Mouse (Mus musculus) layer of hippocampus, adult 9-11 months (tissue): ENCODE data around the gene Nxpe4.
"Not testable (repeated sequence)": the region's sequence is repeated elsewhere in the genome, so short reads cannot be mapped to it uniquely, and the experiment has no call there.

ENCODE experiments used
- DNase-seq: peaks from one replicate; pipeline ENCODE4 v3.0.0; 2022

Gene Nxpe4

DNA sequence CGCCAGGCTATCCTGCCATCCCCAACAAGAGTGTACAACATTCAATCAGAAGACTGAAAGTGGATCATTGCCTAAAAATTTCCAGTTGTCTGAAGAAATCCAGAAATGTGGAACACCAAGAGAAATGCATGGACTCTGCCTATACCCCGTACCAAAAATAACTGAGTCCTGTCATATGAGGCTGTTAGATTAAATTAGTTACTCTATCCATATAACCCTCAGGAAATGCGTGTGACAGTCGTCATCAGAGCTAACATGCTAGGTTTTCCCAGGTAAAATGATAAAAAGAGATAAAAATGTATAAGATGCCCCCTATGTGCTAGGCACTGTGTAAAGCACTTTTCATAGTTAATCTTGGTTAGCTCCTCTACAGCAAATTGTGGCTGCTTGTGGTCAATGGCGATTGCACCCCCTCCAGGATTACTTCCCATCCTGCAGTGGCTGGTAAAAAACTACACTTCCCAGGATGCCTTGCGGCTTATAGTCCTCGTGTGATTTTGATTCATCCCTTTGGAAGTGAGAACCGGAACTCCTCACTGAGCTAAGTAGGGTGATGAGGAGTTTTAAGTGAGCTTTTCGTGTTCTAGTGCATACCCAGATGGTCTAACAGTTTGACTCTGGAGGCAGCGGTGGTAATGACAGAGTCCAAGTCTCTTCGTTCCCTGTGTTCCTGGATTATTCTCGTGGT lies at the start of gene Nxpe4:
Gene Nxpe4, plus strand, starts transcription at position 519 of the 688 bp plus-strand sequence.
- peak; percentile 90 for DNase-seq

DNA sequence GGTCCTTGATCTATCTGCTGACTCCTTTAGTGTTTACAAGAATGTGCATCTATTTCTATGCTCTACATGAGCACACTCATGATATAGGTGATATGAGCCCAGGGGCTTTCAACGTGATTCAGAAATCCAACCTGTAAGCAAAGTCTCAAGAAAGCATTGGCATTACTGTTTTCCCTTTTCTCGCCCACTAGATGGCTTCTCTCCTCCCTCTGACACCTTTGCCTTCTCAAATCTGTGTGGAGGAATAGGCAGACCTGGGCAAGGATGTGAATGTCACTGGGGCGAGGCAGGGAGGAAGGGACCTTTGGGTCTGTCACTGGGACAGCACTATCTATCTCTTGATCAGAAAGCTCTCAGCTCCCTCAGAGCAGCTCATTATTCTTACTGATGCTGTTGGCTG lies 35.0 kb upstream of the Nxpe4 start:
- no peak for DNase-seq

GRCm38 (mm10) chr9:48137507-48137906 lies 24.3 kb upstream of the Nxpe4 start:
- no peak for DNase-seq

DNA sequence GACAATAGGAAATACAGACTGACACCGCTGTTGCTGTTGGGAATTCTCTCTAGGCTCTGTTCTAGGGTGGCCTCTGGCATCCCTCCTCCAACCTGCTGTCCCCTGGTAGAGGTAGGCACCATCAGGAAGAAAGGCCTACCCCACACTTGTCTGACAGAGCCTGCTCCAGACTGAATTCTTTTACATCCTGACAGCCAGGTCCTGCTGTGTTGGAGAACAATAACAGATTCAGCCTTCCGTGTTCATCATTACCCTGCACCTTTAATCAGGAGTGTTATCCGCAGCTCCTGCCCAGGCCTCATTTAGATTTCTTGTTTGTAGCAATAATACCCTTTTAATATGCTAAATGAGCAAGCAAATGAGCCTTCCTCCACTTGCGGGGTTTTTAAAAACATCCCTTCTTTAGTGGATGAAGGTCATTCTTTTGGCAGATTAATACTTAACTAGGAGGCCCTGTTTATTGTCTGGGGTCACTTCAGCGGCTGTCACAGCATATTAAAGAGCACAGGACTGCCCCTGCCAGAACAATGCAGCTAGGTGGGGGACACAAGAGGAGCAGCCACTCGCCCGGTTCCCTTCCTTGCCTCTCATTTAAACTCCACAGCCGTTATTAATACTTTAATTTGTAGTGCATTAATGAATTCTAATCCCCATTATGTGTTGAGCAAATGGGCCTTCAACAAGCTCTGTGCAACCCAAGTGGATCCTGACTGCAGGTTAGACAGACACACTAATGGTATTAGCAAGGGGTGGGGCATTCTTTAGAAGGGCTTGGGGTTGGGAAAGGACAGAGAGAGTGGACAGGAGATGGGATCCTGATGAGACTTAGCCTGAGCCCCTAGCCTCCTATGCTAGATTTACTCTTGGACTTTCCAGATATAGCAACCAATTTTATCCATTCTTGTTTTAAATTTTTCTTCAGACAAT lies 21.1 kb upstream of the Nxpe4 start:
- no peak for DNase-seq

- no peak for DNase-seq
These were observed 19.2 kb upstream of the Nxpe4 start for GRCm38 (mm10) chr9:48142646-48143045.

DNA sequence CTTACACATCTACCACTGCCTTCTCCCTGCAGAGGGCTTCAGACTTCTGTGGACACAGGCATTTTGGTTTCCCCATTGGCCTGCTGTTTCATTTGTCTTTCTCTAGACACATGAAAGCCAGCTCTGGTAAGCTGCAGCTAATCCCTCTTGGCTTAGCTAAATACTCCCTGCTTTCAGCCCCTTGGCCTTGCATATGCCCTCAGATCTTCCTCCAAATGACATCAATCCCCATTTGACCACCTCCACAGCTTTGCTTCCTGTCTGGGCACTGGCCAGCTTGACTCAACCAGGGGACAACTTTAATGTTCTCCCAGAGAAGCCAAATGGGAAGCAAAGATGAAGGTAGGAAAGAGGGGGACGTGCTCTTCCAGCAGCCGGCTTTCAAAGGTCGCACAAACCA lies 15.1 kb upstream of the Nxpe4 start:
- no peak for DNase-seq

- DNase-seq, result not testable (repeated sequence)
These were observed 4.7 kb downstream of the Nxpe4 start for GRCm38 (mm10) chr9:48166531-48166930.

DNA sequence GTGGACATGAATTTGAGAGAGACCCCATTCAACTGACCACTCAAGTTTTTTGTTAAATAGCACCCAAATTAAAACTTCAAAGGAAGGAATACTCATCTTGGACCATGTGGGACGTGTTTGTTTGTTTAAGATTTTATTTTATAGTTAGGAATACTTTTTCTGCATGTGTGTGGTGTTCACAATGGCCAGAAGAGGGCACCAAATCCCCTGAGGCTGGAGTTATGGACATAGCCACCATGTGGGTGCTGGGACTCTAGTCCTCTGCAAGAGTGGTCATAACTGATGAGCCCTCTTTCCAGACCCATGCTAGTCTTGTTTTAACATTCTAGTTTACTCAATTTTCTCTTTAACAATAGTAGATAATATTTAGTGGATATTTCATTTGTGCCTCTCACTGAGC lies 14.9 kb downstream of the Nxpe4 start:
- DNase-seq, result no peak

DNA sequence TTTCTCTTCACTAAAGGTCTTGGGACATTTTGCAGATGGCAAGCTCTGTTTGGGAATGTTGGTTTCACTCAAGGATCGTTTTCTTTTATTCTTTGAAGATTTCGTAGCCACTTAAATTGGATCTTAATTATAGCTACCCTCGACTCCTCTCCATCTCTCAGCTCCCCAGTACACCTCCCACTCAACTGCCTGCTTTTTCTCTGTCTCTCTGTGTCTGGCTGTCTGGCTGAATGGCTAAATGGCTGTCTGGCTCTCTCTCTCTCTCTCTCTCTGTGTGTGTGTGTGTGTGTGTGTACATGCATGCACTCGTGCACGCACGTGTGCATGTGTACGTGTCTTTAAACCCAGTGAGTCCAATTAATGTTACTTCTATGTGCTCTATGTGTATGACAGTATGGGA lies 19.5 kb downstream of the Nxpe4 start:
- peak; percentile 24 for DNase-seq

DNA sequence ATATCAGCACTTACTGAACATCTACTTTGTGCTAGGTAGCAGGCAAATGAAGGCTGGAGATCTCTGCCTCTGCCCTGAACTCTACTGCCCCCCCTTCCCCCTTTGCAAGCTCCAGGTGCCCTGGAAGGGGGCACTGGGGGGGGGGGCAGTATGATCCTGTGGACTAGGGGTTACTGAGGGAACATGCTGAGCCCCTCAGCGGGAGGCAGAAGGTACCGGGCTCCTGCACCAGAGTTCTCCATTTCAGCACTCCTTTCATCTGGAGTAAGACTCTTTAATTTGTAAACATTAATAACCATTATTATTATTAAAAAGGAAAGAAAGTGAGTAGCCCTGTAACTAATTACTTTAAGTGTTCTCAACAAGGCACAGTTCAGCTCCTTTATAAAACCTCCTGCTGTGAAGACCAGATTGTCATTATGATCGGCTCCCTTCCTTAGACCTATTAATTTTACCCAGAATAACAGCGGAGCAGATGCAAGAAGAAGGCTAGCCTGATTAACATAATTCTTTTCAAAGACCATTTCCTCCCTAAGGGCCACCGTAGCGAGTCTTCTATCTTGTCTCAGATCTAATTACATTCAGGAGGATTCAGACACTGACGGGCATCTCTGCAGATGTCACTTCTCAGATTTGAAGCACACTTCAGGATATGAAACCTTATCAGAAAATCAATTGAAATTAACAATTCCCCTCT lies 21.0 kb downstream of the Nxpe4 start:
- DNase-seq, result no peak

GRCm38 (mm10) chr9:48184319-48184718 lies 22.5 kb downstream of the Nxpe4 start:
- peak; percentile 63 for DNase-seq

GRCm38 (mm10) chr9:48188854-48189253 lies 27.0 kb downstream of the Nxpe4 start:
- no peak for DNase-seq

DNA sequence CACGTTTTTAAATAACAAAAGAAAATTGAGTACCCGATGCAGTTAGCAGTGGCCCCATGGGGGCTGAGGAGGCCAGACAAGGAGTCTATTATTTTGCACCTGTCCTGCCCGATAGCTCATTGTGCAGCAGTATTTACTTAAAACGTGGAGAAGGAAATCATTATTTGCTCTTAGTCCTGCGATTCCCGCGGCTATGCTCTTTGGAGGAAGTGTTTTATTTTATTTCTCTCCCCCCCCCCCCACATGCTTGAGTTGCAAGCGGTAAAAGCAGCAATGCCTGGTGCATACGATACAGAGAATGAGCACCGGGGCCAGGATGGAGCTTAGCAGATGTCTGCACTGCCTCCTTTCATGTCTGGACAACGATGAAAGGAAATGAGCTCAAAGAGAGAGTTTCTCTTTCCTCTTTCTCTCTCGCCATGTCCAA lies 35.6 kb downstream of the Nxpe4 start:
- DNase-seq, result no peak

DNA sequence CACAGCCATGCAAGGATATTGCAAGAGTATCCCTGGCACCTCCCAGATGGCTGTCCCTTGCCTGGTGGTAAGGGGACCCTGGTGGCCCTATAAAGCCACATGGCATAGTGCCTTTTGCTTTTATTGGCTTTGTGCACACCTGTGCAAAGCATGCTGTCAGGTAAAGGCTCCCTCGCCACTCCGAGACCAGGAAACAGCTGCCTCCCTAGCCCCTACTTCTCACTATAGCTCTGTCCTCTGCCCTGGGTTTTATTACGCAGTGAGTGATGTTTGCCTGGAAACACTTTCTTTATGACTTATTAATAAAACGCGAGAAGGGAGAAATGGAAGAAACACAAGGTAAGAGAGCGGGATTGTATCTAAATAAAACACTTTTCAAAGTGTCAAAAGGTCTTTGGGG lies 49.1 kb downstream of the Nxpe4 start:
- DNase-seq, result no peak

DNA sequence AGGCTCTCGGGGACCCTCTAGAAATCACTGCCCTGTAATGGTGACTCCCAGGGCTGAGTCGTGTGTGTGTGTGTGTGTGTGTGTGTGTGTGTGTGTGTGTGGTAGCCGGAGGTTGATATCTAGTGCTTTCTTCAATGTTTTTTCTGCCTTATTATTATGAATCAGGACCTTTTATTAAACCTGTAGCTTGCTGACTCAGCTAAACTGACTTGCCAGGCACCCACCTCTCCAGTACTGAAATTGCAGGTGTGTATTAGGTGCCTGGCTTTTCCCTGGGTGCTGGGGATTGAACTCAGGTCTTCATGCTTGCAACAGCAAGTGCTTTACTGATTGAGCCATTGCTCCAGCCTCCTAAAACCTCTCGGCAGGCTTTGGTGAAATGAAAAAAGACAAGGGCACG lies 50.1 kb downstream of the Nxpe4 start:
- no peak for DNase-seq

DNA sequence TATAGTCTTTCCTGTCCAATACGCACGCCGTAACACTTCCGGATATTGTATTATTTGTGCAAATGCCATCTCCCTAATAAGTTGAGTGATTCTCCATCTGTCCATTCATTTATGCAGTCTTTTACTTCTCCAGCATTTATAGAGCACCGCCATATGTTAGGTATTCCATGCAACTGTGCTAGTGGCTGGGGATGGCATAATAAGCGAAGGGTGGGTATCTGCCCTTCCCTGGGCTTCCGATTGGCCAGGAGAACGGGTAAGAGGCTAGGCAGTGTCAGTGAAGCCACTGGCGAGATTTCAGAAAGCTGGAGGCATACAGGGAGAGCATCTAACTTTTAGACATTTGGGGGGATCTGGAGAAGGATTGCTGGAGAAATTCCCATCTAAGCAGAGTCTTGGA lies 52.9 kb downstream of the Nxpe4 start:
- DNase-seq, result no peak

- DNase-seq, result peak; percentile 65
These were observed 54.5 kb downstream of the Nxpe4 start for GRCm38 (mm10) chr9:48216091-48217001.

DNA sequence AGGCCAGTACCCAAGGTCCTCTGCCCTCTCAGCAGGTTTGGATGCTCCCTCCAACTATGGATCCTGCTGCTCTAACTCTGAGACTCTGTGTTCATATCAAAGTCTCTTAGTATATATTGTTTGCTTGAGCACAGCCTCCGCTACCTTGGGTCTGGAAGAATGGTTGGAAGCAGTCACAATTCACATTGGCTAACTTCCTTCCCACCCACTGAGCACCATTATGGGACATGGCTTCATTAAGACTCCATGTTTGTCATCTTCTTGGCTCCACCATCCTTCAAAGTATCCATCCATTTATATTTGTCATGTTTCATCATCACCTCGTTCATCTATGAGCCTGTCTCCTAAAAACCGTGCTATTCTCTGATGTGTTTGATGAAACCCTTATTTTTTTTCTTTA lies 68.9 kb downstream of the Nxpe4 start:
- no peak for DNase-seq

- peak; percentile 22 for DNase-seq
These were observed 74.6 kb downstream of the Nxpe4 start for GRCm38 (mm10) chr9:48236455-48236854.

- DNase-seq, result no peak
These were observed 76.4 kb downstream of the Nxpe4 start for GRCm38 (mm10) chr9:48238153-48238755.

DNA sequence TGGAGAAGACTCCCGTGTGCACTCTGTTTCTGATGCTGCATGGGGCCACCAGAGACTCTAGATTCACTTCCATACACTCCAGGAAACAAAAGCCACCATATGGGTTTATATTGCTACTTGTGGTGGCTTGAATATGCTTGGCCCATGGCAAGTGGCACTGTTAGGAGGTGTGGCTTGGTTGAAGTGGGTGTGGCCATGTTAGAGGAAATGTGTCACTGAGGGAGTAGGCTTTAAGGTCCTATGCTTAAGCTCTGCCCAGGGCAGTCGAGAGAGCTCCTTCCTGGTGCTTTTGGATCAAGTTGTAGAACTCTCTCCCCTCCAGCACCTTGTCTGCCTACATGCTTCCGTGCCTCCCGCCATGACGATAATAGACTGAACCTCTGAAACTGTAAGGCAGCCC lies 77.6 kb downstream of the Nxpe4 start:
- DNase-seq, result no peak

DNA sequence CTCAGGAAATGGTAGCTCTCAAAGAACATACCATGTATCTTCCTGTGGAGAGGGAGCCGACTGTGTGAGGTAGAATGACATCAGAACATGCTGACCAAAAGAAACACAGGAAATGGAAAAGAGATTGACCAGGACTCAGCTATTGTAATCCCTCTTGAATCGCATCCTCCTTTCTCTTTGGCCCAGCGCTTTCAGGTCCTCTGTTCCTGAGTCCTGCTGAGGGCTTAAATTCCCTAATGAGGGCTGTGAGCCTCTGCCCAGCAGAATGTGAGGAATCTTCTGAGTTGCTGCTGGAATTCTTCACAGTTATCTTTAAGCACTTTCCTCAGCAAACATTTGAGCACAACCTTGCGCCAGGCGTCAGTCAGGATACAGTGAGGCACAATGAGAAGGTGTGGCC lies 78.6 kb downstream of the Nxpe4 start:
- no peak for DNase-seq
